Mouse (Mus musculus) adrenal gland, postnatal 25 days (tissue): ENCODE measurements around the gene Lrrn1. TPM values are rescaled to one million over a fixed set of nuclear protein-coding genes. Genes with fewer than 3 reads are reported as not detected.

Experiments
- DNase-seq: peaks from one replicate; pipeline ENCODE4 v3.0.0; 2021; ENCODE audit warnings: mixed read lengths
- total RNA-seq: library from RNA; stranded (reverse); gene quantifications from 2 replicates; pipeline ENCODE4 v1.2.3, GENCODE M21; 2021

Lrrn1 gene
- total RNA-seq, 1 experiment from 2014 or later = 57.7 TPM

DNA sequence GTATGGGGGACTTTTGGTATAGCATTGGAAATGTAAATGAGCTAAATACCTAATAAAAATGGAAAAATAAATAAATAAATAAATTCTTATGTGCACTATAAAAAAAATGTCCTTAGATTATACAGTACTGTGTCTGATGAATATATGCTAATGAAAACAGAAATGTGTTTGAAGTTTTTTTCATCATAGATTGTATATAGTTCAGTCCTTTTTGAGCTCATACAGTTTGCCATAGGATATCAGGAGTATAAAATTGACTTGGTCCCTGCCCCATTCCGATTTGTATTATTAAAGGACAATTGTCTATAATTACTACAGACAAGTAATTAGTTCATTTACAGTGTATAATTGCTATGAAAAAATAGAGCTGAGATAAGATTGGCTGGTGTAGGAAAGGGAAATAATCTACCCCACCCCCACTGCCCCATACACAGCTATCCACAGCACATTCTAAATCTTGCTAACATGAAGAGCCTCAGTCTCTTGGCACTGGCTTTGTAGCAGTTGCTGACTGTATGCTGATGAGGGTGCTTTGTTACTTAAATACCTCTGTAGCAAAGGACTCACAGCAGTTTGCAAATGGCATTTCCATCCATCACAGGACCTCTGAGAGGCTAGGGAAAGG is 54.3 kb downstream of the Lrrn1 start:
- no peak for DNase-seq

DNA sequence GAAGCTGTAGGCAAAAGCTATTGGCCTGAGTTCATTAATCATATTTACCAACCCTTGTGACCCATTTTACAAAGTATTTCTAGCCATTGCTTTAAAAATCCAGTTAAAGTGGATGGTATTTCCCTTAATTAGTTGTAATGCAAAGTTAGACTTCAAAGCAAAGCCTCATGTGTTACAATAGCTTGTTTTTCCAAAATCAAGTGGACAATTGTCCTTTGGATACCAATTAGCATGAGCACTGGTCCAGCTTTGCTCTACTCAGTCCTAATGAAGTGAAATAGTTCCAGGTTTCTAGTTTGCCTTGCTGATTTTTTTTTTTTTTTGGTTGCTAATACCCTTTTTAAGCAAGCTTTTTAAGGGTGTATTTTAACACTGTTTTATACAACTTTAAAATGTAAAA is 75.6 kb downstream of the Lrrn1 start:
- DNase-seq = no peak

GRCm38 (mm10) chr6:107614288-107614687 is 84.7 kb downstream of the Lrrn1 start:
- DNase-seq = no peak
